9 mouse cellular contexts compared by ENCODE assay signal in the genomic region with DNA sequence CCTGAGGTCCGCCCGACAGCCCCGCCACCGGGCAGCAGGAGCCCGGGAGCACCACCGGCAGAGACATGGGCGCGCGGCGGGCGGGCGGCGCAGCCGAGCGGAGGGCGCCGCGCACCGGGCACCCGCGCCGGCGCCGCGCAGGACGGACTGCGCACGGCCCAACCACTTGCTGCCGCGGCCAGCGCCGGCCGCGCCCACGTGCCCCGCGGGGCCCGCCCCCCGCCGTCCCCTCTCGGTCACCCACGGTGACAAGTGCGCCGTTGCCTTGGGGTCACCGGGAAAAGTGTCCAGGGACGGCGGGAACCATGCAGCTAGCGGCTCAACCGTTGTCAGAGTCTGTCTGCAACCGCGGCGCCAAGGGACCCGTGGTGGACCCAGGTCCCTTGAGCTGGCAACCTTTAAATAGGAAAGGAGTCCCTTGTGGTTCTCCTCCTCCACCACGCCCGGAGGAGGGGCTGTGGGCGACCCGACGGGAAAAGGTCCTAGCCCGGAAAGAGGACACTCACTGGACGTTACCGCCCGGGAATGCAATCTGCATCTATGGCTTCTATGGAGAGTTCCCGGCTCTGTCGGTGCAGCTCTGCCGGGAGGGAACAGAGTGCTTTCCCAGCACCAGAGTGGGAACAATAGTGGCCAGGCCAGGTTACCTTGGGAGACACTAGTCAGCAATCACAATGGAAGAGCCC. TPM values are rescaled to one million over a fixed set of nuclear protein-coding genes. Genes with fewer than 3 reads are reported as not detected.
DNase-seq lines count a peak whose midpoint lies in the region; ATAC-seq and TF ChIP-seq lines count a peak whose summit lies in the region.
"Had no signal": no experiment of that assay in that cellular context is flagged by ENCODE, and none has a peak within 500 bp of the region (broad histone marks: within the 10 kb centered on the region; RNA-seq: fewer than 3 reads in every experiment).

A gene (minus strand): TSS at position 149 of the 686 bp plus-strand sequence.

- H3K9me3 ChIP-seq in megakaryocyte, embryonic 14.5 days = no peaks in the 10 kb centered on the region; the same call in 1 of the 2 replicates
- no peaks in the 10 kb centered on the region for H3K9me3 ChIP-seq in intestine, postnatal 0 days (ENCODE audit: control insufficient read depth)
- H3K9me3 ChIP-seq in liver, embryonic 12.5 days (replicated peaks) = no peaks in the 10 kb centered on the region
- H3K9me3 ChIP-seq in neural tube, embryonic 15.5 days (replicated peaks) = no peaks in the 10 kb centered on the region

- WGBS in intestine, postnatal 0 days = 1% methylated on average over 35 of the region's 65 CpGs
- under 1% methylated on average over 38 of the region's 65 CpGs for WGBS in liver, embryonic 12.5 days (ENCODE audit: insufficient replicate concordance)
- WGBS in neural tube, embryonic 15.5 days = under 1% methylated on average over 41 of the region's 65 CpGs

- H3K4me3 ChIP-seq in megakaryocyte, embryonic 14.5 days (replicated peaks) = peak within 1 kb of the TSS; percentile 87
- H3K4me3 ChIP-seq in cortical plate, adult 2 months (ENCODE audit: insufficient read depth, low read length) = peak within 1 kb of the TSS; percentile 66
- peak within 1 kb of the TSS; percentile 63 for H3K4me3 ChIP-seq in intestine, postnatal 0 days (ENCODE audit: low read depth, low read length)
- peak within 1 kb of the TSS; percentile 48 for H3K4me3 ChIP-seq in liver, embryonic 12.5 days
- peak within 1 kb of the TSS; percentile 62 for H3K4me3 ChIP-seq in neural tube, embryonic 15.5 days (replicated peaks)

- peaks cover 11% of the 10 kb centered on the region for H3K4me1 ChIP-seq in megakaryocyte, embryonic 14.5 days
- no peaks in the 10 kb centered on the region; the same call in 1 of the 2 replicates for H3K4me1 ChIP-seq in cortical plate, adult 2 months (ENCODE audit: control insufficient read depth, insufficient read depth, low read length)
- H3K4me1 ChIP-seq in intestine, postnatal 0 days (replicated peaks; ENCODE audit: control insufficient read depth, insufficient read depth, low read length) = peaks cover 3% of the 10 kb centered on the region; the same call in 1 of the 2 replicates
- 0 out of 2 replicates have a peak, but pooled peaks cover 4% of the 10 kb centered on the region for H3K4me1 ChIP-seq in liver, embryonic 12.5 days
- peaks cover 15% of the 10 kb centered on the region for H3K4me1 ChIP-seq in neural tube, embryonic 15.5 days

- TF ChIP-seq POLR2A in cortical plate, adult 2 months (IDR thresholded peaks at IDR 0.05; ENCODE audit: extremely low read depth, insufficient read depth, low read length) = no peak

- peak; percentile 98 for DNase-seq in heart, adult 11 months

- peak within 1 kb of the TSS; percentile 99 for H3K4me2 ChIP-seq in intestine, postnatal 0 days (replicated peaks; ENCODE audit: low read depth)
- H3K4me2 ChIP-seq in liver, embryonic 12.5 days = peak within 1 kb of the TSS; percentile 65
- peak within 1 kb of the TSS; percentile 91 for H3K4me2 ChIP-seq in neural tube, embryonic 15.5 days

- peak within 1 kb of the TSS; percentile 60 for H3K9ac ChIP-seq in intestine, postnatal 0 days (ENCODE audit: low read depth, low read length)
- no peak within 1 kb of the TSS for H3K9ac ChIP-seq in liver, embryonic 12.5 days
- H3K9ac ChIP-seq in neural tube, embryonic 15.5 days (replicated peaks) = peak within 1 kb of the TSS; percentile 78

- TF ChIP-seq CTCF in cortical plate, adult 2 months (IDR thresholded peaks at IDR 0.05; ENCODE audit: extremely low read depth, insufficient read depth, low read length) = no peak
- TF ChIP-seq CTCF in intestine, postnatal 0 days (IDR thresholded peaks at IDR 0.05; ENCODE audit: low read depth) = no peak

- ATAC-seq in megakaryocyte, adult 5-6 weeks (ENCODE audit: poor library complexity, severe bottlenecking) = no peak
- ATAC-seq in intestine, postnatal 0 days = peak; percentile 85
- ATAC-seq in liver, embryonic 12.5 days = no peak
- ATAC-seq in neural tube, embryonic 15.5 days (ENCODE audit: low FRiP score) = peak; percentile 92
- no peak for ATAC-seq in megakaryocyte-erythroid progenitor cell, adult 5-6 weeks (replicated peaks; ENCODE audit: low FRiP score, low TSS enrichment, poor library complexity, severe bottlenecking)

- no peak within 1 kb of the TSS for H3K27ac ChIP-seq in cortical plate, adult 2 months (ENCODE audit: insufficient read depth, low read length)
- no peak within 1 kb of the TSS; the same call in 1 of the 2 replicates for H3K27ac ChIP-seq in intestine, postnatal 0 days (ENCODE audit: low read depth, low read length)
- no peak within 1 kb of the TSS for H3K27ac ChIP-seq in liver, embryonic 12.5 days
- H3K27ac ChIP-seq in neural tube, embryonic 15.5 days (replicated peaks) = peak within 1 kb of the TSS; percentile 61

- no peaks in the 10 kb centered on the region for H3K36me3 ChIP-seq in megakaryocyte, embryonic 14.5 days (replicated peaks; ENCODE audit: low read length)
- no peaks in the 10 kb centered on the region for H3K36me3 ChIP-seq in intestine, postnatal 0 days (ENCODE audit: control insufficient read depth, insufficient read depth)
- no peaks in the 10 kb centered on the region for H3K36me3 ChIP-seq in liver, embryonic 12.5 days
- H3K36me3 ChIP-seq in neural tube, embryonic 15.5 days = no peaks in the 10 kb centered on the region

- H3K27me3 ChIP-seq in megakaryocyte, embryonic 14.5 days (replicated peaks) = peaks cover 69% of the 10 kb centered on the region
- peaks cover 14% of the 10 kb centered on the region; the same call in 1 of the 2 replicates for H3K27me3 ChIP-seq in intestine, postnatal 0 days (replicated peaks; ENCODE audit: control insufficient read depth, insufficient read depth, low read length)
- peaks cover 63% of the 10 kb centered on the region for H3K27me3 ChIP-seq in liver, embryonic 12.5 days (replicated peaks)
- H3K27me3 ChIP-seq in neural tube, embryonic 15.5 days (replicated peaks) = peaks cover 15% of the 10 kb centered on the region

RNA-seq across cellular contexts. Expression of the gene that starts here (rescaled TPM):
- not detected in 2 replicates for polyA plus RNA-seq in megakaryocyte, embryonic 14.5 days (2012; ENCODE audit: insufficient read depth, low replicate concordance)
- 0.42 TPM in 1 of 2 replicates, not detected in the other for total RNA-seq in megakaryocyte, adult 5-6 weeks (2015)
- total RNA-seq in megakaryocyte, adult 5-6 weeks (2017) = 0.33 TPM in 1 of 2 replicates, not detected in the other
- 18.0 and 20.3 TPM in 2 replicates for polyA plus RNA-seq in cortical plate, adult 2 months (2012; rRNA removed)
- 2.9 and 3.0 TPM in 2 replicates for polyA plus RNA-seq in intestine, postnatal 0 days (2015; fragmentation: Nextera tagmentation; extraction: Ambion mirVana)
- polyA plus RNA-seq in liver, embryonic 12.5 days (2016; fragmentation: Nextera tagmentation; extraction: Ambion mirVana) = 0.11 TPM in 1 of 2 replicates, not detected in the other
- 1.6 and 1.9 TPM in 2 replicates for polyA plus RNA-seq in neural tube, embryonic 15.5 days (2015; fragmentation: Nextera tagmentation; extraction: Ambion mirVana)
- total RNA-seq in megakaryocyte-erythroid progenitor cell, adult 5-6 weeks (2014; fragmentation: Nextera tagmentation) = not detected in 2 replicates
- total RNA-seq in megakaryocyte-erythroid progenitor cell, adult 5-6 weeks (2017) = not detected in 2 replicates
- total RNA-seq: MEL had no signal

Comparison
In these comparisons a context has a peak if more than half of its experiments do, and no peak if none do; other contexts are left out.
1. ATAC-seq: peak in intestine, postnatal 0 days (single experiment) and neural tube, embryonic 15.5 days (single experiment); none in megakaryocyte, adult 5-6 weeks (single experiment), liver, embryonic 12.5 days (single experiment) and megakaryocyte-erythroid progenitor cell, adult 5-6 weeks (single experiment).
2. Peak in every context shown above with its lines, with median percentiles within 50 percentile points of each other: H3K4me3 ChIP-seq and H3K4me2 ChIP-seq.